Mouse (Mus musculus) G1E (cell line): ENCODE measurements around the gene Tmx4.

ENCODE experiments used
- CTCF ChIP-seq: IDR thresholded peaks from 2 replicates; pipeline ENCODE4 v1.5.1; 2012; ENCODE audit warnings: low read depth, low read length, inconsistent platforms, mixed read lengths
- GATA2 ChIP-seq: IDR thresholded peaks from 2 replicates; pipeline ENCODE4 v1.6.1; 2012; ENCODE audit warnings: low read depth, low read length, inconsistent platforms, borderline replicate concordance
- TAL1 ChIP-seq: conservative IDR thresholded peaks from 2 replicates; pipeline ENCODE4 v1.6.1; 2012; ENCODE audit warnings: low read depth, low read length, inconsistent platforms, mixed read lengths

DNA sequence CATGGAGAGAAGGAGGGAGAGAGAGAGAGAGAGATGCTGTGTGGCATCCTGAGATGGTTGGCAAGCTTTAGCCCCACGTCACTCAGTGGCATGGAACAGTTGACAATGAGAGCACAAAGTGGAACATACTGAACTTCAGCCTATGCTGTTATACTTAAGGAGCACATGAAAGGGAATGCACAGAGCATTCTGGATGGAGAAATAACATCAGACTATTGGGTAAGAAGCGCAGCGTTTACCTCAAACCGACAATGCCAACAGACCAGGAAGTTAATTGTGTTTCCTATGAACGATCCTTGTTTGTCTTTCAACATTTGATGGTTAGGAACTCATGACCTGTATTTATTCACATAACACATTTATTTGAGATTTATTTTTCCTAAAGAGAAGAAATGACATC lies 8.8 kb upstream of the Tmx4 start:
- no peak for TF ChIP-seq TAL1
- no peak for TF ChIP-seq GATA2
- TF ChIP-seq CTCF = no peak
